Mouse (Mus musculus): ENCODE data around the gene Pigp. TPM values are rescaled to one million over a fixed set of nuclear protein-coding genes. Genes with fewer than 3 reads are reported as not detected.
A peak's percentile ranks its signal among the peaks of the same experiment; 100 is the strongest.

Pigp gene
- polyA plus RNA-seq, 1 experiment from 2014 or later, result 55.5 TPM

GRCm38 (mm10) chr16:94335656-94336055, 36.0 kb downstream of the Pigp start:
- Histone ChIP-seq H3K9me3 (replicated peaks) (no peaks in the 10 kb centered on the region), H3K9ac (no peak overlapping the region), H3K27me3 (no peaks in the 10 kb centered on the region; the same call in 1 of the 2 replicates), H3K27ac (no peak overlapping the region), H3K4me1 (replicated peaks) (no peaks in the 10 kb centered on the region), H3K4me2 (no peak overlapping the region), H3K36me3 (no peaks in the 10 kb centered on the region), H3K4me3 (replicated peaks) (no peak overlapping the region)
- 61% methylated on average over 5 of the region's 5 CpGs for WGBS (ENCODE audit: insufficient replicate concordance)
- ATAC-seq (ENCODE audit: low read depth), result no peak
- DNase-seq, result no peak

- Histone ChIP-seq H3K4me2 (no peak overlapping the region), H3K27ac (no peak overlapping the region), H3K36me3 (no peaks in the 10 kb centered on the region), H3K9me3 (replicated peaks) (no peaks in the 10 kb centered on the region), H3K9ac (no peak overlapping the region), H3K4me3 (replicated peaks) (no peak overlapping the region), H3K4me1 (replicated peaks) (peaks cover 22% of the 10 kb centered on the region), H3K27me3 (peaks cover 32% of the 10 kb centered on the region)
- ATAC-seq (ENCODE audit: low read depth) (no peak; the same call in 1 of the 2 replicates), DNase-seq (peak; percentile 55)
- WGBS (ENCODE audit: insufficient replicate concordance), result 49% methylated on average over 5 of the region's 5 CpGs
These were observed 39.8 kb downstream of the Pigp start for GRCm38 (mm10) chr16:94331886-94332252.

GRCm38 (mm10) chr16:94331233-94331885, 40.3 kb downstream of the Pigp start:
- Histone ChIP-seq H3K9me3 (replicated peaks) (no peaks in the 10 kb centered on the region), H3K9ac (no peak overlapping the region), H3K4me1 (replicated peaks) (peaks cover 22% of the 10 kb centered on the region), H3K36me3 (no peaks in the 10 kb centered on the region), H3K4me2 (no peak overlapping the region), H3K27ac (no peak overlapping the region), H3K4me3 (replicated peaks) (no peak overlapping the region), H3K27me3 (peaks cover 32% of the 10 kb centered on the region)
- ATAC-seq (ENCODE audit: low read depth) (no peak), DNase-seq (no peak)
- 58% methylated on average over 9 of the region's 9 CpGs for WGBS (ENCODE audit: insufficient replicate concordance)

- H3K9me3 ChIP-seq (replicated peaks), result no peaks in the 10 kb centered on the region
- no peak overlapping the region for H3K9ac ChIP-seq
These were observed 41.2 kb downstream of the Pigp start for GRCm38 (mm10) chr16:94330429-94330828.

GRCm38 (mm10) chr16:94328881-94329867, 42.5 kb downstream of the Pigp start:
- ATAC-seq (ENCODE audit: low read depth), result no peak
- H3K9ac ChIP-seq, result peak overlapping the region; percentile 66
- 20% methylated on average over 25 of the region's 25 CpGs for WGBS (ENCODE audit: insufficient replicate concordance)
- H3K4me1 ChIP-seq (replicated peaks), result peaks cover 36% of the 10 kb centered on the region
- no peak overlapping the region for H3K27ac ChIP-seq
- no peaks in the 10 kb centered on the region for H3K36me3 ChIP-seq
- H3K4me2 ChIP-seq, result peak overlapping the region; percentile 84
- no peaks in the 10 kb centered on the region for H3K9me3 ChIP-seq (replicated peaks)
- DNase-seq, result no peak
- H3K27me3 ChIP-seq, result peaks cover 32% of the 10 kb centered on the region
- H3K4me3 ChIP-seq (replicated peaks), result peak overlapping the region; percentile 63

More at GRCm38 (mm10) chr16:94330429-94330828, 41.2 kb downstream of the Pigp start:
- Histone ChIP-seq H3K4me1 (replicated peaks) (peaks cover 31% of the 10 kb centered on the region), H3K4me2 (no peak overlapping the region), H3K27ac (no peak overlapping the region), H3K27me3 (peaks cover 32% of the 10 kb centered on the region), H3K4me3 (replicated peaks) (no peak overlapping the region), H3K36me3 (no peaks in the 10 kb centered on the region)
- 81% methylated on average over 5 of the region's 5 CpGs for WGBS (ENCODE audit: insufficient replicate concordance)
- DNase-seq (no peak), ATAC-seq (ENCODE audit: low read depth) (no peak)

GRCm38 (mm10) chr16:94327781-94328711, 43.6 kb downstream of the Pigp start, which contains the start of gene Ripply3:
Gene Ripply3 (plus strand): TSS chr16:94328420.
- 2% methylated on average over 63 of the region's 63 CpGs for WGBS (ENCODE audit: insufficient replicate concordance)
- Histone ChIP-seq H3K4me2 (peak within 1 kb of the TSS; percentile 84), H3K4me3 (replicated peaks) (peak within 1 kb of the TSS; percentile 63), H3K4me1 (replicated peaks) (peaks cover 36% of the 10 kb centered on the region), H3K36me3 (no peaks in the 10 kb centered on the region), H3K9me3 (replicated peaks) (no peaks in the 10 kb centered on the region), H3K27ac (no peak within 1 kb of the TSS), H3K9ac (peak within 1 kb of the TSS; percentile 66), H3K27me3 (peaks cover 32% of the 10 kb centered on the region)
- DNase-seq, result no peak
- ATAC-seq (ENCODE audit: low read depth), result peak; percentile 35

GRCm38 (mm10) chr16:94326008-94326407, 45.6 kb downstream of the Pigp start:
- H3K4me2 ChIP-seq, result no peak overlapping the region
- DNase-seq, result no peak
- H3K36me3 ChIP-seq, result no peaks in the 10 kb centered on the region
- H3K4me1 ChIP-seq (replicated peaks), result peaks cover 36% of the 10 kb centered on the region
- no peak overlapping the region for H3K9ac ChIP-seq
- no peaks in the 10 kb centered on the region for H3K9me3 ChIP-seq (replicated peaks)
- WGBS (ENCODE audit: insufficient replicate concordance), result 40% methylated on average over 3 of the region's 3 CpGs
- H3K27me3 ChIP-seq, result peaks cover 32% of the 10 kb centered on the region
- H3K4me3 ChIP-seq (replicated peaks), result no peak overlapping the region
- no peak overlapping the region for H3K27ac ChIP-seq
- ATAC-seq (ENCODE audit: low read depth), result peak; percentile 72

- H3K36me3 ChIP-seq, result no peaks in the 10 kb centered on the region
- peaks cover 26% of the 10 kb centered on the region for H3K4me1 ChIP-seq (replicated peaks)
These were observed 48.0 kb downstream of the Pigp start for GRCm38 (mm10) chr16:94323681-94324080.

GRCm38 (mm10) chr16:94320223-94320622, 51.4 kb downstream of the Pigp start:
- H3K9me3 ChIP-seq (replicated peaks), result no peaks in the 10 kb centered on the region
- H3K27ac ChIP-seq, result no peak overlapping the region
- H3K4me3 ChIP-seq (replicated peaks), result no peak overlapping the region
- ATAC-seq (ENCODE audit: low read depth) (no peak), DNase-seq (no peak)
- no peaks in the 10 kb centered on the region for H3K27me3 ChIP-seq
- WGBS (ENCODE audit: insufficient replicate concordance), result 52% methylated on average over 5 of the region's 5 CpGs
- no peaks in the 10 kb centered on the region for H3K36me3 ChIP-seq
- H3K4me1 ChIP-seq (replicated peaks), result peaks cover 3% of the 10 kb centered on the region
- H3K4me2 ChIP-seq, result no peak overlapping the region
- no peak overlapping the region for H3K9ac ChIP-seq

More at GRCm38 (mm10) chr16:94323681-94324080, 48.0 kb downstream of the Pigp start:
- WGBS (ENCODE audit: insufficient replicate concordance), result 48% methylated on average over 5 of the region's 5 CpGs
- Histone ChIP-seq H3K9ac (no peak overlapping the region), H3K4me3 (replicated peaks) (no peak overlapping the region), H3K27ac (no peak overlapping the region), H3K4me2 (no peak overlapping the region), H3K27me3 (peaks cover 18% of the 10 kb centered on the region), H3K9me3 (replicated peaks) (no peaks in the 10 kb centered on the region)
- ATAC-seq (ENCODE audit: low read depth), result no peak
- no peak for DNase-seq

GRCm38 (mm10) chr16:94317752-94318151, 53.9 kb downstream of the Pigp start:
- no peak for DNase-seq
- H3K4me3 ChIP-seq (replicated peaks), result no peak overlapping the region
- ATAC-seq (ENCODE audit: low read depth), result no peak
- H3K27me3 ChIP-seq, result no peaks in the 10 kb centered on the region
- no peaks in the 10 kb centered on the region for H3K36me3 ChIP-seq
- no peak overlapping the region for H3K4me2 ChIP-seq
- no peaks in the 10 kb centered on the region for H3K9me3 ChIP-seq (replicated peaks)
- no peak overlapping the region for H3K9ac ChIP-seq
- WGBS (ENCODE audit: insufficient replicate concordance), result 35% methylated on average over 5 of the region's 5 CpGs
- peaks cover 7% of the 10 kb centered on the region for H3K4me1 ChIP-seq (replicated peaks)
- no peak overlapping the region for H3K27ac ChIP-seq
